Mouse (Mus musculus): ENCODE measurements at regions not wholly inside any gene's neighbourhood (a gene's known extent, or its start where the extent isn't known, plus 50 kb on each side); places are given as distances from the start of the nearest gene placed in this dataset.

- Histone ChIP-seq H3K4me3 (ENCODE audit: insufficient read depth, poor library complexity, severe bottlenecking) (no peak overlapping the region), H3K36me3 (ENCODE audit: control insufficient read depth, insufficient read depth) (no peaks in the 10 kb centered on the region), H3K79me2 (ENCODE audit: control insufficient read depth, insufficient read depth) (no peaks in the 10 kb centered on the region), H3K79me3 (ENCODE audit: low read depth) (no peaks in the 10 kb centered on the region), H3K27me3 (ENCODE audit: control insufficient read depth, insufficient read depth, insufficient read length) (peaks cover 3% of the 10 kb centered on the region), H3ac (ENCODE audit: control insufficient read depth, insufficient read length, low read depth) (no peak overlapping the region)
- TF ChIP-seq CTCF (IDR thresholded peaks at IDR 0.05; ENCODE audit: control insufficient read depth, insufficient read depth, insufficient read length) (no peak), MYOD1 (IDR thresholded peaks at IDR 0.05; ENCODE audit: control insufficient read depth, insufficient read length, low read depth) (no peak), CEBPB (IDR thresholded peaks at IDR 0.05; ENCODE audit: low read depth) (no peak), USF1 (IDR thresholded peaks at IDR 0.05; ENCODE audit: low read depth) (no peak), FOSL1 (IDR thresholded peaks at IDR 0.05; ENCODE audit: insufficient read depth, low read length, poor library complexity, severe bottlenecking) (no peak), MYOG (IDR thresholded peaks at IDR 0.05; ENCODE audit: control insufficient read depth, extremely low read depth, insufficient read length) (no peak), MAX (IDR thresholded peaks at IDR 0.05) (no peak)
Observed at GRCm38 (mm10) chr17:45296363-45296762, 137.2 kb downstream of the Cdc5l start.

DNA sequence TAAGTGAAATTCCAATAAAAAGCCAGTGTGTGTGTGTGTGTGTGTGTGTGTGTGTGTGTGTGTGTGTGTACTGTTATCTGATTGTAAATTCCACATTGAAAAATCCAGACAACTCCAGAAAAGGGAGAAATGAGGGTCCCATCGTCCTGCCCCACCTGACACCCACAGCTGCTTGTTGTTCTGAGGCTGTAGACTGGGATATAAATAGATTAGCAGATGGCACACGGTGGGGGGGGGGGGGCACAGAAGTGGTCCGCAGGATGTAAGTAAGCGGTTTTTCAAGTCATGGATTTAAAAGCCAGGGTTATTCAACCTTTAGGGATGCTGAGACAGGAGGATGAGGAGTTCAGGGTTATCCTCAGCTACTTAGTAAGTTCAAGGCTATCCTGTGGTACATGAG, 138.7 kb downstream of the Cdc5l start:
- H3K79me3 ChIP-seq (ENCODE audit: low read depth), result no peaks in the 10 kb centered on the region
- H3K79me2 ChIP-seq (ENCODE audit: control insufficient read depth, insufficient read depth), result no peaks in the 10 kb centered on the region
- H3K36me3 ChIP-seq (ENCODE audit: control insufficient read depth, insufficient read depth), result no peaks in the 10 kb centered on the region
- TF ChIP-seq MYOD1 (IDR thresholded peaks at IDR 0.05; ENCODE audit: control insufficient read depth, insufficient read length, low read depth) (no peak), CTCF (IDR thresholded peaks at IDR 0.05; ENCODE audit: control insufficient read depth, insufficient read depth, insufficient read length) (no peak), MAX (IDR thresholded peaks at IDR 0.05) (no peak), FOSL1 (IDR thresholded peaks at IDR 0.05; ENCODE audit: insufficient read depth, low read length, poor library complexity, severe bottlenecking) (no peak)
- H3K4me3 ChIP-seq (ENCODE audit: insufficient read depth, poor library complexity, severe bottlenecking), result no peak overlapping the region
- H3K27me3 ChIP-seq (ENCODE audit: control insufficient read depth, insufficient read depth, insufficient read length), result peaks cover 3% of the 10 kb centered on the region
- H3ac ChIP-seq (ENCODE audit: control insufficient read depth, insufficient read length, low read depth), result no peak overlapping the region

GRCm38 (mm10) chr17:45294256-45294865, 139.2 kb downstream of the Cdc5l start:
- H3K36me3 ChIP-seq (ENCODE audit: control insufficient read depth, insufficient read depth), result no peaks in the 10 kb centered on the region
- no peak overlapping the region for H3ac ChIP-seq (ENCODE audit: control insufficient read depth, insufficient read length, low read depth)
- H3K4me3 ChIP-seq (ENCODE audit: insufficient read depth, poor library complexity, severe bottlenecking), result no peak overlapping the region
- no peaks in the 10 kb centered on the region for H3K79me2 ChIP-seq (ENCODE audit: control insufficient read depth, insufficient read depth)
- H3K27me3 ChIP-seq (ENCODE audit: control insufficient read depth, insufficient read depth, insufficient read length), result peaks cover 2% of the 10 kb centered on the region
- TF ChIP-seq MYOD1 (IDR thresholded peaks at IDR 0.05; ENCODE audit: control insufficient read depth, insufficient read length, low read depth), result no peak
- no peaks in the 10 kb centered on the region for H3K79me3 ChIP-seq (ENCODE audit: low read depth)

DNA sequence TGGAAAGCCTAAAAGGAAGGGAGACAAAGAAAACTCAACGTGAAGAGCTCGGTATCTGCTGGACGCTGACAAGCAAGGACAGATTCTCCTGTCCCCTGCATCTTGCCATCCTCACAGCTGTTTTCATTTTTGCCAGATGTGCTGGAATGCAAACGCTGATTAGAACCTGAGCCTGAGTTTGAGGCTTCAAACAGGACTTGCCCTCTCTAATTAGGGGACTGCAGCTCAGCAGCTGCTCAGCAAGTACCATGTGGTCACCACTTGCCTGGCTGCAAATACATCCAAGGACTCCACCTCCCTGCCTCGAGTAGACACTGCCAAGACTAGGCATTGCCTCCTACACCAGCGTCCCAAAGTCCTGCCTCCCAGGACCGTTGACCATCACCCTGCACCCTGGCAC, 140.7 kb downstream of the Cdc5l start:
- H3K4me3 ChIP-seq (ENCODE audit: insufficient read depth, poor library complexity, severe bottlenecking), result no peak overlapping the region
- no peak overlapping the region for H3ac ChIP-seq (ENCODE audit: control insufficient read depth, insufficient read length, low read depth)
- no peaks in the 10 kb centered on the region for H3K79me3 ChIP-seq (ENCODE audit: low read depth)
- no peaks in the 10 kb centered on the region for H3K79me2 ChIP-seq (ENCODE audit: control insufficient read depth, insufficient read depth)
- H3K36me3 ChIP-seq (ENCODE audit: control insufficient read depth, insufficient read depth), result no peaks in the 10 kb centered on the region
- TF ChIP-seq MYOD1 (IDR thresholded peaks at IDR 0.05; ENCODE audit: control insufficient read depth, insufficient read length, low read depth) (no peak), MYOG (IDR thresholded peaks at IDR 0.05; ENCODE audit: control insufficient read depth, extremely low read depth, insufficient read length) (no peak), USF1 (IDR thresholded peaks at IDR 0.05; ENCODE audit: low read depth) (no peak), CEBPB (IDR thresholded peaks at IDR 0.05; ENCODE audit: low read depth) (no peak), MAX (IDR thresholded peaks at IDR 0.05) (no peak), FOSL1 (IDR thresholded peaks at IDR 0.05; ENCODE audit: insufficient read depth, low read length, poor library complexity, severe bottlenecking) (no peak), CTCF (IDR thresholded peaks at IDR 0.05; ENCODE audit: control insufficient read depth, insufficient read depth, insufficient read length) (no peak)
- H3K27me3 ChIP-seq (ENCODE audit: control insufficient read depth, insufficient read depth, insufficient read length), result no peaks in the 10 kb centered on the region

DNA sequence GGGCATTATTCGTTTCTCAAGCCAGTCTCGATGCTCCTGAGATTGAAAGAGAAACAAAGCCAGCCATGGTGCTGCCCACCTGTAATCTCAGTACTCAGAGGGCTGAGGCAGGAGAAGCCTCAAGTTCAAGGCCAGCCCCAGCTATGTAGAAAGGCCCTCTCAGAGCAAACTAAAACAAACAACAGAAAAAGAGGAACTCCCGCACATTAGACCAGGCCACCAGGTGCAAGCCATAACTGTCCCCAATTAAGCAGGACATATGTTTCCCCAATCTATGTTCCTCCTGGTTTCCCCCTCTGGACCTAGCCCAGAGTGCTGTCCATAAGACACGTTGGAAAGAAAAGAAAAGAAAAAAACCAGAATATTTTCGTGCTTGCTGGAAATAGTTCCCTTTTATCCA, 142.5 kb downstream of the Cdc5l start:
- Histone ChIP-seq H3K79me3 (ENCODE audit: low read depth) (no peaks in the 10 kb centered on the region), H3K27me3 (ENCODE audit: control insufficient read depth, insufficient read depth, insufficient read length) (peaks cover 3% of the 10 kb centered on the region), H3K36me3 (ENCODE audit: control insufficient read depth, insufficient read depth) (no peaks in the 10 kb centered on the region), H3K4me3 (ENCODE audit: insufficient read depth, poor library complexity, severe bottlenecking) (no peak overlapping the region), H3ac (ENCODE audit: control insufficient read depth, insufficient read length, low read depth) (no peak overlapping the region), H3K79me2 (ENCODE audit: control insufficient read depth, insufficient read depth) (no peaks in the 10 kb centered on the region)
- TF ChIP-seq MAX (IDR thresholded peaks at IDR 0.05), result no peak
- no peak for TF ChIP-seq USF1 (IDR thresholded peaks at IDR 0.05; ENCODE audit: low read depth)
- no peak for TF ChIP-seq CTCF (IDR thresholded peaks at IDR 0.05; ENCODE audit: control insufficient read depth, insufficient read depth, insufficient read length)
- TF ChIP-seq CEBPB (IDR thresholded peaks at IDR 0.05; ENCODE audit: low read depth), result no peak
- TF ChIP-seq FOSL1 (IDR thresholded peaks at IDR 0.05; ENCODE audit: insufficient read depth, low read length, poor library complexity, severe bottlenecking), result no peak
- no peak for TF ChIP-seq MYOD1 (IDR thresholded peaks at IDR 0.05; ENCODE audit: control insufficient read depth, insufficient read length, low read depth)
- no peak for TF ChIP-seq MYOG (IDR thresholded peaks at IDR 0.05; ENCODE audit: control insufficient read depth, extremely low read depth, insufficient read length)

DNA sequence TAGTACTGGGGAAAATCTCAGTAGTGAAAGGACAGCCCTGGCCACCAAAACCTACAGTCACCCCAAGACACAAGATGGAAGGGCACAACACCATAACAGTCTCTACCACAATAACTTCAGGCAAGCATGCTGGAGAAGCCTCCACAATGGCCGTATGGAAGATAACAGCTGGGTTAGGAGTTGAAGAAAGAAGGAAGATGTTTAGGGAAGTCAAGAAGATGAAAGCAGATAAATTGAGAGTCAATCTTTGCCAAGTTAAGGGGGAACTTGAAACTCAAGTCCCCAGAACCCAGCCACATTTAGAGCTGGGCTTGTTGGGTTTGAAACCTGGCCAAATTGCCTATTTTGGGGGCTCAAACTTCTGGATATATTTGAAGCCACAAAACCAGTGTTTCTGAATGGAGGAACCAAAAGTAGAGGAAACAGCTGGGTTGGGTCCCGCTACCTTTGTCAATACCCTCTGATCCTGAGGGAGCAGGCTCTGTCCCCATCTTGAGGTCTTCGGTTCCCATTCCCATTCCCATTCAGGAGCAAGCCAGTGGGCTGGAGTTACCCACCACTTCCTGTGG, 147.8 kb downstream of the Cdc5l start:
- no peak overlapping the region for H3ac ChIP-seq (ENCODE audit: control insufficient read depth, insufficient read length, low read depth)
- peaks cover 3% of the 10 kb centered on the region for H3K27me3 ChIP-seq (ENCODE audit: control insufficient read depth, insufficient read depth, insufficient read length)
- H3K4me3 ChIP-seq (ENCODE audit: insufficient read depth, poor library complexity, severe bottlenecking), result no peak overlapping the region
- H3K79me3 ChIP-seq (ENCODE audit: low read depth), result no peaks in the 10 kb centered on the region
- no peaks in the 10 kb centered on the region for H3K36me3 ChIP-seq (ENCODE audit: control insufficient read depth, insufficient read depth)
- TF ChIP-seq FOSL1 (IDR thresholded peaks at IDR 0.05; ENCODE audit: insufficient read depth, low read length, poor library complexity, severe bottlenecking) (no peak), MYOG (IDR thresholded peaks at IDR 0.05; ENCODE audit: control insufficient read depth, extremely low read depth, insufficient read length) (no peak), USF1 (IDR thresholded peaks at IDR 0.05; ENCODE audit: low read depth) (no peak), CEBPB (IDR thresholded peaks at IDR 0.05; ENCODE audit: low read depth) (no peak), CTCF (IDR thresholded peaks at IDR 0.05; ENCODE audit: control insufficient read depth, insufficient read depth, insufficient read length) (no peak), MYOD1 (IDR thresholded peaks at IDR 0.05; ENCODE audit: control insufficient read depth, insufficient read length, low read depth) (no peak), MAX (IDR thresholded peaks at IDR 0.05) (no peak)
- H3K79me2 ChIP-seq (ENCODE audit: control insufficient read depth, insufficient read depth), result no peaks in the 10 kb centered on the region
